Mouse (Mus musculus): Measurements from ENCODE around the gene Bok. TPM values are rescaled to one million over a fixed set of nuclear protein-coding genes. Genes with fewer than 3 reads are reported as not detected.

Bok gene
- polyA plus RNA-seq, 1 experiment, result 20.6 TPM

DNA sequence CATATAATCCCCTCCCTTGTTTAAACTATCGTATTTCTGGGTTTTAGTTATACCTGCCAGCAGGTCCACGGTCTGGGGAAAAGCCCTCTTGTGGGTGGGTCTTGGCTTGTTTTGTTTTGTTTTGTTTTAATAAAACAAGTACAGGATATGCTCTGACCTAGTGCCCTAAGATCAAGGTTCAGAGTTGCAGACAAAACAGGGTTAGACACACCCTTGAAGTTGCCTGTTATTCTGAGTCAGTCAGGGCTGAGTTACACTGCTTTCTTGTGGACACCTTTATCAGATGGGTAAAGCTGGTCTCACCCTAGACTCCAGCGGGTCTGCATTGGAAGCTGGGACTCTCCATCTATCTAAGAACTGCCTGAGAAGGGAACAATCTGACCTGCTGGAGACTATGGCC is 8.0 kb downstream of the Bok start:
- 91% methylated on average over 3 of the region's 3 CpGs for WGBS
- no peak for DNase-seq
- no peak for TF ChIP-seq POLR2A (IDR thresholded peaks at IDR 0.05; ENCODE audit: borderline replicate concordance, insufficient read depth, low read length)
- TF ChIP-seq CTCF (IDR thresholded peaks at IDR 0.05; ENCODE audit: borderline replicate concordance, insufficient read depth, low read depth, low read length), result no peak
- H3K27ac ChIP-seq (ENCODE audit: insufficient read depth, low read length), result no peak overlapping the region
- H3K27me3 ChIP-seq (ENCODE audit: control insufficient read depth, insufficient read depth, low read length), result no peaks in the 10 kb centered on the region
- H3K4me1 ChIP-seq (ENCODE audit: control insufficient read depth, insufficient read depth, low read length), result peaks cover 9% of the 10 kb centered on the region
- no peak overlapping the region for H3K4me3 ChIP-seq (replicated peaks; ENCODE audit: insufficient read depth, low read depth, low read length)

DNA sequence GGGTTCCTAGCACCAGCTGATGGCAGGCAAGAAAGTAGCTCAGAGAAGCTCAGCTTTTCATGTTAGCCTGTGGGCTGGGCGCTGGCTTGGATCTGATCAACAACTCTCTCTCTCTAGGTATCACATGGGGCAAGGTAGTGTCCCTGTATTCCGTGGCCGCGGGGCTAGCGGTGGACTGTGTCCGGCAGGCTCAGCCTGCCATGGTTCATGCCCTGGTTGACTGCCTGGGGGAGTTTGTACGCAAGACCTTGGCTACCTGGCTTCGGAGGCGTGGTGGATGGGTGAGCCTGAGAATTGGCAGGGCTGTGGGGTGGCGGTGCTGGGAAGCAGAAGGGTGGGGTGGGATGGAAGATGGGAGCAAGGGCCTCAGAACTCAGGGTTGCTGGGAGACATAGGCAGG is 8.5 kb downstream of the Bok start:
- TF ChIP-seq CTCF (IDR thresholded peaks at IDR 0.05; ENCODE audit: borderline replicate concordance, insufficient read depth, low read depth, low read length), result no peak
- no peak for TF ChIP-seq POLR2A (IDR thresholded peaks at IDR 0.05; ENCODE audit: borderline replicate concordance, insufficient read depth, low read length)
- Histone ChIP-seq H3K27ac (ENCODE audit: insufficient read depth, low read length) (no peak overlapping the region), H3K4me1 (ENCODE audit: control insufficient read depth, insufficient read depth, low read length) (peaks cover 9% of the 10 kb centered on the region), H3K27me3 (ENCODE audit: control insufficient read depth, insufficient read depth, low read length) (no peaks in the 10 kb centered on the region), H3K4me3 (replicated peaks; ENCODE audit: insufficient read depth, low read depth, low read length) (no peak overlapping the region)
- WGBS, result 97% methylated on average over 10 of the region's 10 CpGs
- DNase-seq, result no peak

GRCm38 (mm10) chr1:93694966-93695365 is 9.5 kb downstream of the Bok start:
- Histone ChIP-seq H3K27ac (ENCODE audit: insufficient read depth, low read length) (no peak overlapping the region), H3K4me3 (replicated peaks; ENCODE audit: insufficient read depth, low read depth, low read length) (no peak overlapping the region), H3K27me3 (ENCODE audit: control insufficient read depth, insufficient read depth, low read length) (no peaks in the 10 kb centered on the region), H3K4me1 (ENCODE audit: control insufficient read depth, insufficient read depth, low read length) (peaks cover 9% of the 10 kb centered on the region)
- DNase-seq, result peak; percentile 48 to 53
- TF ChIP-seq CTCF (IDR thresholded peaks at IDR 0.05; ENCODE audit: borderline replicate concordance, insufficient read depth, low read depth, low read length) (no peak), POLR2A (IDR thresholded peaks at IDR 0.05; ENCODE audit: borderline replicate concordance, insufficient read depth, low read length) (no peak)
- 10% methylated on average over 6 of the region's 6 CpGs for WGBS

DNA sequence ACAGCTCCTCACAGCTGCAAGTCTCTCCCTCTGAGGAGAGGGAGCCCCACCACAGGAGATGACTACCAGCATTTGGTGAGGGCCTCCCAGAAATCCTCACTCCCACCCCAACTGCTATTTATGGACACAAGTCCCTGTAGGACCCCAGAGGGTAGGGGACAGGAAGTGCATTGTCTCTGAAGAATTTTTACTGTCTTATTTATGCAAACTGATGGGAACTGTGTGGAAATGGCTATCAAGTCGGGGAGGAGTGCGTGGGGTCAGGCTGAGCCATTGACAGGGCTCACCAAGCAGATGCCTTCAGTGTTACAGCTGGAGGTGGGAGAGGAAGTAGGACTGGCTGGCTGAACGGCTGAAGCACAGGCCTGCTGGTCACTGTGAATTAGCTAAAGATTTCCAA is 11.9 kb downstream of the Bok start:
- WGBS, result 74% methylated on average over 3 of the region's 3 CpGs
- no peak for DNase-seq
- TF ChIP-seq POLR2A (IDR thresholded peaks at IDR 0.05; ENCODE audit: borderline replicate concordance, insufficient read depth, low read length), result no peak
- TF ChIP-seq CTCF (IDR thresholded peaks at IDR 0.05; ENCODE audit: borderline replicate concordance, insufficient read depth, low read depth, low read length), result no peak

DNA sequence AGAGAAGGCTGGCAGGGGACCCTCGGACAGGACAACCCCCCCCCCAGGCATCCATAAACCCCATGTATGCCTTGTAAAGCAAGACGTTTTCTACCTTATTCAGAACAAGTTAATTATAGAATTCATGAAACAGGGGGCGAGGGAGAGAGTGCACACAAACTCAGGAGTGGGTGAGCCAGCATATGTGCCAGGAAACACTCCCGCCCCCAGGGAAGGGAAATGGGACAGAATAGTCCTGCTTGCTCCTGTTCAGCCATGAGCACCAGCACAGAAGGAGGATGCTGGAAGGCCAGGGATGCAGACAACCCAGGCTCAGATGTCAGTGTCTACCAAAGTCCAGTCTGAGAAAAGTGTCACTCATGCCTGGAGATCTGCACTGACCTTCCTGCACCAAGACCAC is 13.7 kb downstream of the Bok start:
- Histone ChIP-seq H3K27ac (ENCODE audit: insufficient read depth, low read length) (no peak overlapping the region), H3K4me1 (ENCODE audit: control insufficient read depth, insufficient read depth, low read length) (peaks cover 9% of the 10 kb centered on the region), H3K4me3 (replicated peaks; ENCODE audit: insufficient read depth, low read depth, low read length) (no peak overlapping the region), H3K27me3 (ENCODE audit: control insufficient read depth, insufficient read depth, low read length) (no peaks in the 10 kb centered on the region; the same call in 1 of the 2 replicates)
- no peak for TF ChIP-seq POLR2A (IDR thresholded peaks at IDR 0.05; ENCODE audit: borderline replicate concordance, insufficient read depth, low read length)
- no peak for TF ChIP-seq CTCF (IDR thresholded peaks at IDR 0.05; ENCODE audit: borderline replicate concordance, insufficient read depth, low read depth, low read length)
- WGBS, result 57% methylated on average over 4 of the region's 4 CpGs
- no peak for DNase-seq

More for the DNA sequence above, 11.9 kb downstream of the Bok start:
- H3K4me3 ChIP-seq (replicated peaks; ENCODE audit: insufficient read depth, low read depth, low read length), result no peak overlapping the region
- H3K27ac ChIP-seq (ENCODE audit: insufficient read depth, low read length), result no peak overlapping the region
- H3K27me3 ChIP-seq (ENCODE audit: control insufficient read depth, insufficient read depth, low read length), result no peaks in the 10 kb centered on the region
- H3K4me1 ChIP-seq (ENCODE audit: control insufficient read depth, insufficient read depth, low read length), result peaks cover 9% of the 10 kb centered on the region

DNA sequence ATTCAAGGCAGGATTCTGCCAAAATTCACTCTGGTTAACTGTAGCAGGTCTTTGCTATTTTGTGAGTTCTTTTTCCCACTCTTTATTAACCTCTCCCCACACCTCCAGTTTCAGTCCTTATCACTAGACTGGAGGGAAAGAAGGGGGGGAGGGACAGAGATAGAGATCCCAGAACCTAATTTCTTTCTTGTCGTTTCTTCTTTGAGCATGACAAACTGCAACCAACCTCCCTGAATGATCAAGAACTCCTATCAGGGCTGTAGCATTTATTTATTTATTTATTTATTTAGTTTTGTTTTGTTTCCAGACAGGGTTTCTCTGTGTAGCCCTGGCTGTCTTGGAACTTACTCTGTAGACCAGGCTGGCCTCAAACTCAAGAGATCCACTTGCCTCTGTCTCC is 16.6 kb downstream of the Bok start:
- 91% methylated on average over 1 of the region's 1 CpGs for WGBS
- Histone ChIP-seq H3K4me1 (ENCODE audit: control insufficient read depth, insufficient read depth, low read length) (peaks cover 3% of the 10 kb centered on the region; the same call in 1 of the 2 replicates), H3K4me3 (replicated peaks; ENCODE audit: insufficient read depth, low read depth, low read length) (no peak overlapping the region), H3K27ac (ENCODE audit: insufficient read depth, low read length) (no peak overlapping the region), H3K27me3 (ENCODE audit: control insufficient read depth, insufficient read depth, low read length) (no peaks in the 10 kb centered on the region; the same call in 1 of the 2 replicates)
- no peak for DNase-seq
- TF ChIP-seq CTCF (IDR thresholded peaks at IDR 0.05; ENCODE audit: borderline replicate concordance, insufficient read depth, low read depth, low read length) (no peak), POLR2A (IDR thresholded peaks at IDR 0.05; ENCODE audit: borderline replicate concordance, insufficient read depth, low read length) (no peak)

GRCm38 (mm10) chr1:93703472-93704048 is 18.1 kb downstream of the Bok start:
- H3K4me3 ChIP-seq (replicated peaks; ENCODE audit: insufficient read depth, low read depth, low read length), result no peak overlapping the region
- TF ChIP-seq POLR2A (IDR thresholded peaks at IDR 0.05; ENCODE audit: borderline replicate concordance, insufficient read depth, low read length) (no peak), CTCF (IDR thresholded peaks at IDR 0.05; ENCODE audit: borderline replicate concordance, insufficient read depth, low read depth, low read length) (no peak)
- peaks cover 3% of the 10 kb centered on the region; the same call in 1 of the 2 replicates for H3K4me1 ChIP-seq (ENCODE audit: control insufficient read depth, insufficient read depth, low read length)
- no peaks in the 10 kb centered on the region; the same call in 1 of the 2 replicates for H3K27me3 ChIP-seq (ENCODE audit: control insufficient read depth, insufficient read depth, low read length)
- 93% methylated on average over 10 of the region's 10 CpGs for WGBS
- no peak for DNase-seq
- no peak overlapping the region for H3K27ac ChIP-seq (ENCODE audit: insufficient read depth, low read length)

GRCm38 (mm10) chr1:93704341-93704740 is 18.9 kb downstream of the Bok start:
- WGBS, result 27% methylated on average over 9 of the region's 9 CpGs

More at GRCm38 (mm10) chr1:93704341-93704740, 18.9 kb downstream of the Bok start:
- Histone ChIP-seq H3K4me1 (ENCODE audit: control insufficient read depth, insufficient read depth, low read length) (peaks cover 3% of the 10 kb centered on the region; the same call in 1 of the 2 replicates), H3K27me3 (ENCODE audit: control insufficient read depth, insufficient read depth, low read length) (no peaks in the 10 kb centered on the region; the same call in 1 of the 2 replicates), H3K27ac (ENCODE audit: insufficient read depth, low read length) (no peak overlapping the region), H3K4me3 (replicated peaks; ENCODE audit: insufficient read depth, low read depth, low read length) (no peak overlapping the region)
- DNase-seq, result no peak
- TF ChIP-seq CTCF (IDR thresholded peaks at IDR 0.05; ENCODE audit: borderline replicate concordance, insufficient read depth, low read depth, low read length), result no peak
- no peak for TF ChIP-seq POLR2A (IDR thresholded peaks at IDR 0.05; ENCODE audit: borderline replicate concordance, insufficient read depth, low read length)

Measured in cerebellum, adult 2 months (tissue).